Mouse (Mus musculus) kidney, adult 2 months (tissue): ENCODE data around the gene Upk3bl. TPM values are rescaled to one million over a fixed set of nuclear protein-coding genes. Genes with fewer than 3 reads are reported as not detected.

Experiments
- DNase-seq: peaks from one replicate; pipeline ENCODE4 v3.0.0; 2021
- H3K27ac ChIP-seq: fragments of 200-500 bp; 2 replicates; pipeline ENCODE4 v1.5.1; 2012; ENCODE audit warnings: low read depth, low read length, control low read depth, inconsistent platforms; ENCODE audit not compliant: insufficient read depth
- H3K27me3 ChIP-seq: fragments of 200-500 bp; replicated peaks from 2 replicates; pipeline ENCODE4 v1.6.1; 2012; ENCODE audit warnings: mild to moderate bottlenecking, moderate library complexity, low read length, inconsistent platforms; ENCODE audit not compliant: control insufficient read depth, insufficient read depth
- H3K36me3 ChIP-seq: fragments of 200-500 bp; 2 replicates; pipeline ENCODE4 v1.6.1; 2012; ENCODE audit warnings: mild to moderate bottlenecking, moderate library complexity, low read length, inconsistent platforms; ENCODE audit not compliant: control insufficient read depth, insufficient read depth
- H3K4me1 ChIP-seq: fragments of 200-500 bp; 2 replicates; pipeline ENCODE4 v1.6.1; 2011; ENCODE audit warnings: low read length; ENCODE audit not compliant: control insufficient read depth, insufficient read depth
- H3K4me3 ChIP-seq: fragments of 200-500 bp; 2 replicates; pipeline ENCODE4 v1.5.1; 2011; ENCODE audit warnings: mild to moderate bottlenecking, low read depth, low read length, control low read depth; ENCODE audit not compliant: insufficient read depth
- CTCF ChIP-seq: fragments of 200-500 bp; conservative IDR thresholded peaks from 2 replicates; pipeline ENCODE4 v1.5.1; 2011; ENCODE audit warnings: low read depth, mild to moderate bottlenecking, control low read depth, low read length, moderate library complexity, mixed read lengths; ENCODE audit not compliant: insufficient read depth, insufficient read length
- POLR2A ChIP-seq: fragments of 200-500 bp; IDR thresholded peaks from one replicate; pipeline ENCODE4 v1.6.1; 2011; ENCODE audit warnings: low read depth, low read length, control low read depth
- WGBS: fragments of 180-500 bp; shearing (Covaris S2); methylation state at CpG from one replicate; pipeline ENCODE4 v1.1.7; 2018; 5-methylcytosine and 5-hydroxymethylcytosine counted together
- polyA plus RNA-seq: library from polyadenylated mRNA; depleted of rRNA; stranded (reverse); fragments of >200 nt; gene quantifications from 2 replicates; pipeline ENCODE4 v1.2.3, GENCODE M21; 2012

The Upk3bl gene
- polyA plus RNA-seq, 1 experiment, result 0.52 TPM

GRCm38 (mm10) chr5:136077001-136077550 is 22.8 kb downstream of the Upk3bl start:
- WGBS, result 58% methylated on average over 9 of the region's 9 CpGs
- DNase-seq, result peak; percentile 67
- TF ChIP-seq POLR2A (no peak), CTCF (no peak)
- H3K27me3 ChIP-seq, result no peaks in the 10 kb centered on the region
- H3K27ac ChIP-seq, result peak overlapping the region; percentile 89
- H3K36me3 ChIP-seq, result no peaks in the 10 kb centered on the region
- peaks cover 3% of the 10 kb centered on the region; the same call in 1 of the 2 replicates for H3K4me1 ChIP-seq
- no peak overlapping the region for H3K4me3 ChIP-seq

GRCm38 (mm10) chr5:136078136-136078535 is 23.8 kb downstream of the Upk3bl start:
- Histone ChIP-seq H3K27me3 (no peaks in the 10 kb centered on the region), H3K4me1 (peaks cover 3% of the 10 kb centered on the region; the same call in 1 of the 2 replicates), H3K4me3 (no peak overlapping the region), H3K36me3 (no peaks in the 10 kb centered on the region), H3K27ac (no peak overlapping the region)
- TF ChIP-seq POLR2A, result no peak
- TF ChIP-seq CTCF, result no peak
- no peak for DNase-seq
- WGBS, result 96% methylated on average over 5 of the region's 5 CpGs

GRCm38 (mm10) chr5:136082345-136082744 is 28.1 kb downstream of the Upk3bl start:
- Histone ChIP-seq H3K4me3 (no peak overlapping the region), H3K27ac (no peak overlapping the region), H3K36me3 (no peaks in the 10 kb centered on the region), H3K4me1 (peaks cover 3% of the 10 kb centered on the region; the same call in 1 of the 2 replicates), H3K27me3 (no peaks in the 10 kb centered on the region)
- TF ChIP-seq POLR2A (no peak), CTCF (0 out of 2 replicates have a peak, but pooled peaks have one; percentile 6)
- DNase-seq, result no peak
- WGBS, result 85% methylated on average over 4 of the region's 4 CpGs

- TF ChIP-seq POLR2A (no peak), CTCF (no peak)
- Histone ChIP-seq H3K36me3 (no peaks in the 10 kb centered on the region), H3K27me3 (no peaks in the 10 kb centered on the region), H3K27ac (no peak within 1 kb of the TSS; the same call in 1 of the 2 replicates), H3K4me1 (no peaks in the 10 kb centered on the region), H3K4me3 (peak within 1 kb of the TSS; percentile 67)
- under 1% methylated on average over 28 of the region's 28 CpGs for WGBS
- peak; percentile 97 for DNase-seq
Observed at GRCm38 (mm10) chr5:136083669-136084107, 29.4 kb downstream of the Upk3bl start, which contains the start of gene Rasa4. Gene Rasa4 (plus strand): TSS chr5:136083916.

GRCm38 (mm10) chr5:136084144-136084881 is 30.0 kb downstream of the Upk3bl start:
- no peak for TF ChIP-seq CTCF
- TF ChIP-seq POLR2A, result no peak
- no peak overlapping the region for H3K27ac ChIP-seq
- peak; percentile 23 for DNase-seq
- no peaks in the 10 kb centered on the region for H3K36me3 ChIP-seq
- 3% methylated on average over 23 of the region's 23 CpGs for WGBS
- H3K27me3 ChIP-seq, result no peaks in the 10 kb centered on the region
- H3K4me1 ChIP-seq, result no peaks in the 10 kb centered on the region
- peak overlapping the region; percentile 67 for H3K4me3 ChIP-seq

- WGBS, result 24% methylated on average over 21 of the region's 21 CpGs
Observed at GRCm38 (mm10) chr5:136084891-136085651, 30.8 kb downstream of the Upk3bl start.

More at GRCm38 (mm10) chr5:136084891-136085651, 30.8 kb downstream of the Upk3bl start:
- no peaks in the 10 kb centered on the region for H3K27me3 ChIP-seq
- TF ChIP-seq POLR2A (no peak), CTCF (no peak)
- peak overlapping the region; percentile 67 for H3K4me3 ChIP-seq
- no peaks in the 10 kb centered on the region for H3K36me3 ChIP-seq
- no peak overlapping the region; the same call in 1 of the 2 replicates for H3K27ac ChIP-seq
- H3K4me1 ChIP-seq, result no peaks in the 10 kb centered on the region
- peak; percentile 26 for DNase-seq
